ENCODE assay signal across 15 mouse cellular contexts in the genomic region with DNA sequence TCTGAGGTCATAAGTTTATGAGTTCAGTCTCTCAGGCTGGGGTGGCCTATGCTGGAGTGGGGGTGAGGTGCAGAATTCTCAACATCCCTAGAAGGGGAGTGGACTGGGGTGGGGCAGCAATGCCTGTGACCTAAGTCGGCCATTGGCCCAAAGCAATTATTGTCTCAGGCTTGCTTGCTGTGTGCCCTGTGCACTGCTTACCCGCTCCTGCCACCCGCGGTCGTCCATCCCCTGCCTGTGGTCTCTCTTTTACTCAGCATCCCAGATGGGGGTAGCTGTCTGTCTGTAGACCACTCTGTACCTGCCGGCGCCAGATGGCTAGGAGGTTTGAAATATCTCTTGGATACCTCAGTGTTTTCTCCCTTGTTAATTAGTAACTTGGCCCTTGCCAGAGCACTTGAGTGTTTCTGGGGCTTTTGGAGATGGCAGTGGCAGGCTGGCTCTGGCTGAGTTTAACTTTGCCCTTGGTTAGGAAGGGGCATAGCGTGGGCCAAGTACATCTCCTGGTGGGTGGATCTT. TPM values are rescaled to one million over a fixed set of nuclear protein-coding genes. Genes with fewer than 3 reads are reported as not detected.
DNase-seq lines count a peak whose midpoint lies in the region; ATAC-seq and TF ChIP-seq lines count a peak whose summit lies in the region.
"Had no signal": no experiment of that assay in that cellular context is flagged by ENCODE, and none has a peak within 500 bp of the region (broad histone marks: within the 10 kb centered on the region; RNA-seq: fewer than 3 reads in every experiment).

No protein-coding gene starts in this region.

- WGBS in liver, embryonic 15.5 days (ENCODE audit: insufficient replicate concordance): 69% methylated on average over 8 of the region's 8 CpGs
- WGBS in small intestine, adult 2 months: 25% methylated on average over 8 of the region's 8 CpGs

- no peak overlapping the region for H3K9ac ChIP-seq in liver, embryonic 15.5 days
- H3K9ac ChIP-seq: embryonic facial prominence, embryonic 13.5 days had no signal

- no peak for TF ChIP-seq POLR2A in small intestine, adult 2 months (IDR thresholded peaks at IDR 0.05; ENCODE audit: low read depth, low read length)

- no peak for TF ChIP-seq CTCF in gastrocnemius, adult 2 months (IDR thresholded peaks at IDR 0.05)
- TF ChIP-seq CTCF in small intestine, adult 2 months (IDR thresholded peaks at IDR 0.05; ENCODE audit: extremely low read depth, insufficient read length, insufficient replicate concordance, low read depth, low read length): no peak

- peaks cover 38% of the 10 kb centered on the region for H3K4me1 ChIP-seq in liver, embryonic 15.5 days (replicated peaks)
- H3K4me1 ChIP-seq in small intestine, adult 2 months (ENCODE audit: control insufficient read depth, insufficient read depth, insufficient read length, low read length): peaks cover 43% of the 10 kb centered on the region

- H3K27ac ChIP-seq in gastrocnemius, adult 2 months: peak overlapping the region; percentile 38; the same call in 1 of the 2 replicates
- no peak overlapping the region for H3K27ac ChIP-seq in liver, embryonic 15.5 days (replicated peaks)
- H3K27ac ChIP-seq in small intestine, adult 2 months (ENCODE audit: insufficient read depth, low read depth, low read length): peak overlapping the region; percentile 97
- H3K27ac ChIP-seq: embryonic facial prominence, embryonic 13.5 days had no signal

- H3K27me3 ChIP-seq in liver, embryonic 15.5 days: no peaks in the 10 kb centered on the region
- no peaks in the 10 kb centered on the region for H3K27me3 ChIP-seq in small intestine, adult 2 months (ENCODE audit: control insufficient read depth, insufficient read depth, low read length)
- H3K27me3 ChIP-seq: embryonic facial prominence, embryonic 13.5 days had no signal

- no peak for ATAC-seq in liver, embryonic 15.5 days (ENCODE audit: insufficient read depth)
- no peak for ATAC-seq in inflammation-experienced regulatory T-cells, adult 6 months

- DNase-seq in gastrocnemius, adult 2 months: no peak
- no peak for DNase-seq in gastrocnemius, postnatal 25 days
- DNase-seq in kidney, adult 9 months: peak; percentile 95
- DNase-seq in left cerebral cortex, adult 8-10 months (ENCODE audit: low spot score in 2 of 2): no peak
- no peak for DNase-seq in spleen, postnatal 14 days (ENCODE audit: low spot score in 2 of 2)
- DNase-seq: adrenal gland, postnatal 10 days; cerebellum, adult 11-12 months; right cerebral cortex, postnatal 25 days; thymus, adult 18-20 months had no signal

- H3K9me3 ChIP-seq in liver, embryonic 15.5 days (replicated peaks): no peaks in the 10 kb centered on the region
- H3K9me3 ChIP-seq: embryonic facial prominence, embryonic 13.5 days had no signal

- H3K4me3 ChIP-seq in gastrocnemius, adult 2 months: no peak overlapping the region
- H3K4me3 ChIP-seq in liver, embryonic 15.5 days (replicated peaks): no peak overlapping the region
- H3K4me3 ChIP-seq in small intestine, adult 2 months (ENCODE audit: low read depth, low read length): peak overlapping the region; percentile 30; the same call in 1 of the 2 replicates
- H3K4me3 ChIP-seq: embryonic facial prominence, embryonic 13.5 days had no signal

- H3K4me2 ChIP-seq in liver, embryonic 15.5 days: peak overlapping the region; percentile 41
- H3K4me2 ChIP-seq: embryonic facial prominence, embryonic 13.5 days had no signal

- intact Hi-C loops in gastrocnemius, adult 2 months (cut with DNase I): loop anchor here (5.0 kb wide), 1 partner anchor 37 kb away; the partner anchor contains the start of gene Nbeal2

- peaks cover 6% of the 10 kb centered on the region for H3K36me3 ChIP-seq in liver, embryonic 15.5 days (replicated peaks)
- H3K36me3 ChIP-seq in small intestine, adult 2 months (ENCODE audit: control insufficient read depth, insufficient read depth, low read length): peaks cover under 1% of the 10 kb centered on the region; the same call in 1 of the 2 replicates

RNA-seq across cellular contexts. Expression of gene Ccdc12, which starts 33.0 kb away (rescaled TPM):
- total RNA-seq in gastrocnemius, adult 2 months (2021): 10 to 100 TPM; 43.4 to 51.7 TPM
- 10 to 100 TPM; 46.9 to 47.1 TPM for total RNA-seq in gastrocnemius, postnatal 25 days (2021)
- polyA plus RNA-seq in liver, embryonic 15.5 days (2015; fragmentation: Nextera tagmentation; extraction: Ambion mirVana): 60.9 and 64.9 TPM in 2 replicates
- polyA plus RNA-seq in small intestine, adult 2 months (2012; rRNA removed): 52.9 and 138 TPM in 2 replicates
- total RNA-seq in left cerebral cortex, adult 8-10 months (2022): 10 to 100 TPM; 69.7 to 73.5 (median 72.6) TPM
- polyA plus RNA-seq in inflammation-experienced regulatory T-cells, adult 6 months (2017; shearing (Covaris generic)): 100 to 1,000 TPM; 222 to 259 (median 234) TPM

RNA-seq across cellular contexts. Expression of gene Nbeal2, which starts 35.4 kb away (rescaled TPM):
- 1 to 10 TPM; 4.7 to 5.0 TPM for total RNA-seq in gastrocnemius, adult 2 months (2021)
- 1 to 10 TPM; 2.9 to 3.2 TPM for total RNA-seq in gastrocnemius, postnatal 25 days (2021)
- 1.8 and 2.4 TPM in 2 replicates for polyA plus RNA-seq in liver, embryonic 15.5 days (2015; fragmentation: Nextera tagmentation; extraction: Ambion mirVana)
- 28.1 and 28.8 TPM in 2 replicates for polyA plus RNA-seq in small intestine, adult 2 months (2012; rRNA removed)
- 10 to 100 TPM; 11.9 to 14.6 (median 12.6) TPM for total RNA-seq in left cerebral cortex, adult 8-10 months (2022)
- polyA plus RNA-seq in inflammation-experienced regulatory T-cells, adult 6 months (2017; shearing (Covaris generic)): 10 to 100 TPM; 20.0 to 42.0 (median 21.1) TPM

RNA-seq across cellular contexts. Expression of gene Myl3, which starts 52.3 kb away (rescaled TPM):
- total RNA-seq in gastrocnemius, adult 2 months (2021): 1,000 to 10,000 TPM in 1 of 2 experiments, 100 to 1,000 TPM in 1; 528 to 1,790 TPM
- 100 to 1,000 TPM; 119 to 840 TPM for total RNA-seq in gastrocnemius, postnatal 25 days (2021)
- 2.8 and 3.0 TPM in 2 replicates for polyA plus RNA-seq in liver, embryonic 15.5 days (2015; fragmentation: Nextera tagmentation; extraction: Ambion mirVana)
- not detected in 2 replicates for polyA plus RNA-seq in small intestine, adult 2 months (2012; rRNA removed)
- 1 to 10 TPM in 3 of 4 experiments, not detected in 1; 2.4 to 3.2 (median 2.6) TPM for total RNA-seq in left cerebral cortex, adult 8-10 months (2022)
- polyA plus RNA-seq in inflammation-experienced regulatory T-cells, adult 6 months (2017; shearing (Covaris generic)): not detected
- total RNA-seq: megakaryocyte-erythroid progenitor cell, adult 5-6 weeks; MEL had no signal

RNA-seq across cellular contexts. Expression of gene Pth1r, which starts 57.6 kb away (rescaled TPM):
- total RNA-seq in gastrocnemius, adult 2 months (2021): 1 to 10 TPM in 1 of 2 experiments, under 1 TPM in 1; 0.99 to 1.3 TPM
- total RNA-seq in gastrocnemius, postnatal 25 days (2021): 1 to 10 TPM; 1.3 to 2.4 TPM
- polyA plus RNA-seq in liver, embryonic 15.5 days (2015; fragmentation: Nextera tagmentation; extraction: Ambion mirVana): 3.0 and 3.6 TPM in 2 replicates
- 5.6 and 7.3 TPM in 2 replicates for polyA plus RNA-seq in small intestine, adult 2 months (2012; rRNA removed)
- total RNA-seq in left cerebral cortex, adult 8-10 months (2022): 1 to 10 TPM; 8.4 to 8.7 (median 8.6) TPM
- not detected for polyA plus RNA-seq in inflammation-experienced regulatory T-cells, adult 6 months (2017; shearing (Covaris generic))
- total RNA-seq: megakaryocyte-erythroid progenitor cell, adult 5-6 weeks had no signal

Comparison
In these comparisons a context has a peak if more than half of its experiments do, and no peak if none do; other contexts are left out.
1. RNA of gene Myl3, which starts 52.3 kb away (total RNA-seq): 528 to 1,790 TPM in gastrocnemius, adult 2 months and 119 to 840 TPM in gastrocnemius, postnatal 25 days; 2.4 to 3.2 TPM in left cerebral cortex, adult 8-10 months; every median in the first group is over 10 times any median in the second.